Mouse (Mus musculus): Measurements from ENCODE around the gene Fam19a1. TPM values are rescaled to one million over a fixed set of nuclear protein-coding genes. Genes with fewer than 3 reads are reported as not detected.

The Fam19a1 gene
- total RNA-seq, 4 experiments from 2014 or later = 1.6 to 4.4 (median 2.8) TPM

Other genes with a start within 250 kb of the Fam19a1 start
- gene 1700123L14Rik, start 53.1 kb downstream of the Fam19a1 start, total RNA-seq (2022) = not detected

All from adrenal gland, adult 8-10 months (tissue).